Mouse (Mus musculus): ENCODE measurements around the gene Plekhm2.

GRCm38 (mm10) chr4:141704625-141705024 lies 39.9 kb upstream of the Plekhm2 start:
- TF ChIP-seq CTCF (IDR thresholded peaks at IDR 0.05; ENCODE audit: low read depth), result no peak
- no peak for TF ChIP-seq EP300 (optimal IDR thresholded peaks at IDR 0.05)

Measured in stomach, postnatal 0 days (tissue).